Mouse (Mus musculus): ENCODE measurements at regions not wholly inside any gene's neighbourhood (a gene's known extent, or its start where the extent isn't known, plus 50 kb on each side); places are given as distances from the start of the nearest gene placed in this dataset.
A peak's percentile ranks its signal among the peaks of the same experiment; 100 is the strongest.
"Not testable (repeated sequence)": the region's sequence is repeated elsewhere in the genome, so short reads cannot be mapped to it uniquely, and the experiment has no call there.

GRCm38 (mm10) chr5:39334241-39334640 lies 421.0 kb downstream of the Hs3st1 start:
- DNase-seq, result no peak

- no peak for DNase-seq
Measured at GRCm38 (mm10) chr5:39325399-39325798, 429.9 kb downstream of the Hs3st1 start.

GRCm38 (mm10) chr5:39316478-39316877 lies 438.8 kb downstream of the Hs3st1 start:
- no peak for DNase-seq

GRCm38 (mm10) chr5:39311211-39311610 lies 434.6 kb upstream of the Clnk start:
- no peak for DNase-seq

GRCm38 (mm10) chr5:39305794-39306193 lies 429.2 kb upstream of the Clnk start:
- no peak for DNase-seq

- no peak for DNase-seq
Measured at GRCm38 (mm10) chr5:39292849-39293248, 416.2 kb upstream of the Clnk start.

- no peak for DNase-seq
Measured at GRCm38 (mm10) chr5:39281021-39281420, 404.4 kb upstream of the Clnk start.

- DNase-seq, result no peak
Measured at GRCm38 (mm10) chr5:39273710-39274385, 397.2 kb upstream of the Clnk start.

- no peak for DNase-seq
Measured at GRCm38 (mm10) chr5:39267106-39267505, 390.5 kb upstream of the Clnk start.

- no peak for DNase-seq
Measured at GRCm38 (mm10) chr5:39260721-39261190, 384.1 kb upstream of the Clnk start.

GRCm38 (mm10) chr5:39257745-39258144 lies 381.1 kb upstream of the Clnk start:
- DNase-seq, result no peak

- DNase-seq, result no peak
Measured at GRCm38 (mm10) chr5:39252206-39252605, 375.6 kb upstream of the Clnk start.

- DNase-seq, result no peak
Measured at GRCm38 (mm10) chr5:39251021-39251420, 374.4 kb upstream of the Clnk start.

- no peak for DNase-seq
Measured at GRCm38 (mm10) chr5:39219698-39220097, 343.1 kb upstream of the Clnk start.

- DNase-seq, result no peak
Measured at GRCm38 (mm10) chr5:39216326-39216725, 339.7 kb upstream of the Clnk start.

GRCm38 (mm10) chr5:39215016-39215415 lies 338.4 kb upstream of the Clnk start:
- peak; percentile 3 for DNase-seq

GRCm38 (mm10) chr5:39212550-39212949 lies 335.9 kb upstream of the Clnk start:
- DNase-seq, result no peak

- no peak for DNase-seq
Measured at GRCm38 (mm10) chr5:39198856-39199255, 322.2 kb upstream of the Clnk start.

- not testable (repeated sequence) for DNase-seq
Measured at GRCm38 (mm10) chr5:39191153-39191552, 314.5 kb upstream of the Clnk start.

- DNase-seq, result no peak
Measured at GRCm38 (mm10) chr5:39181616-39182402, 305.2 kb upstream of the Clnk start.

GRCm38 (mm10) chr5:39181028-39181427 lies 304.4 kb upstream of the Clnk start:
- DNase-seq, result no peak

- DNase-seq, result no peak
Measured at GRCm38 (mm10) chr5:39177891-39178290, 301.3 kb upstream of the Clnk start.

- no peak for DNase-seq
Measured at GRCm38 (mm10) chr5:39176906-39177305, 300.3 kb upstream of the Clnk start.

GRCm38 (mm10) chr5:39173491-39173890 lies 296.9 kb upstream of the Clnk start:
- no peak for DNase-seq
